Mouse (Mus musculus): ENCODE measurements at regions not wholly inside any gene's neighbourhood (a gene's known extent, or its start where the extent isn't known, plus 50 kb on each side); places are given as distances from the start of the nearest gene placed in this dataset.

- H3K27ac ChIP-seq (ENCODE audit: insufficient read depth, low read length): no peak overlapping the region
- DNase-seq: no peak
- no peaks in the 10 kb centered on the region for H3K4me1 ChIP-seq (ENCODE audit: control insufficient read depth, insufficient read depth, low read length)
- no peak overlapping the region for H3K4me3 ChIP-seq (replicated peaks; ENCODE audit: insufficient read depth, low read depth, low read length)
- 83% methylated on average over 4 of the region's 4 CpGs for WGBS
- H3K27me3 ChIP-seq (ENCODE audit: control insufficient read depth, insufficient read depth, low read length): no peaks in the 10 kb centered on the region
- TF ChIP-seq POLR2A (IDR thresholded peaks at IDR 0.05; ENCODE audit: borderline replicate concordance, insufficient read depth, low read length) (no peak), CTCF (IDR thresholded peaks at IDR 0.05; ENCODE audit: borderline replicate concordance, insufficient read depth, low read depth, low read length) (no peak)
Observed at GRCm38 (mm10) chr1:69470614-69471250, 216.3 kb downstream of the Ikzf2 start.

DNA sequence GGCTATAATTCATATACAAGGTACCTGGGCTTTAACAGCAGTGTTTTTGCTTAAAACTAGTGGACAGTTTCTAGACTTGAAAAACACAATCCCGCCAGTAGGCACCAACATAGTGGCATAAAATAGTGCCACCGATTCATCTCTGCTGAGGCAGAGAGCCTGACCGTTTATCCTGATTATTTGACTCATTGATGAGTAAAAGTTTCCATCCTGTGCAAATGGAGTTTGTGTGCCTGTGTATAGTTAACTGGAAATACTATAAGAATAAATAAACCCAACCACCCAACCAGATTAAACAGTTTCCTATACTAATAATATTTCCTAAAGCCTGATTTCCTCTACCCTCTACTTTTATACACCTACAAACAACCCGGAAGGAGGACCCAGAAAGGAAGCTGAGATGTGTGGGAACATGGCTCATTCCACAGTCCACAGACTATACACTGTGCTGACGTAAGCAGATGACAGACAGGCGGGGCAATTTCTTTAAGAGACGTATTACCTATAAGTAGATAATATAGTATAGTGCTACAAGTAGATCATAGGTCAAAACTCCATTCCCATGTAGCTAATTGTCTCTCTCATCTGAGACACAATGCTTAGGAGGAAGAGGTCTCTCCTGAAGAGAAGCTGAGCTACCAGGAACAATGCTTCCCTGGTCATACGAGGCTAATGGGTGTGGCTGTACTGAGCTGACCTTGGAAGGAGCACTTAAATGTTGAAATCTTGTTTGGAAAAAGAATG, 217.7 kb downstream of the Ikzf2 start:
- no peak overlapping the region for H3K4me3 ChIP-seq (replicated peaks; ENCODE audit: insufficient read depth, low read depth, low read length)
- DNase-seq: no peak
- no peak for TF ChIP-seq CTCF (IDR thresholded peaks at IDR 0.05; ENCODE audit: borderline replicate concordance, insufficient read depth, low read depth, low read length)
- TF ChIP-seq POLR2A (IDR thresholded peaks at IDR 0.05; ENCODE audit: borderline replicate concordance, insufficient read depth, low read length): no peak
- 89% methylated on average over 8 of the region's 8 CpGs for WGBS
- no peaks in the 10 kb centered on the region for H3K27me3 ChIP-seq (ENCODE audit: control insufficient read depth, insufficient read depth, low read length)
- no peak overlapping the region for H3K27ac ChIP-seq (ENCODE audit: insufficient read depth, low read length)
- no peaks in the 10 kb centered on the region for H3K4me1 ChIP-seq (ENCODE audit: control insufficient read depth, insufficient read depth, low read length)

- H3K27me3 ChIP-seq (ENCODE audit: control insufficient read depth, insufficient read depth, low read length): no peaks in the 10 kb centered on the region
- H3K4me1 ChIP-seq (ENCODE audit: control insufficient read depth, insufficient read depth, low read length): no peaks in the 10 kb centered on the region
- H3K27ac ChIP-seq (ENCODE audit: insufficient read depth, low read length): no peak overlapping the region
- DNase-seq: no peak
- 22% methylated on average over 5 of the region's 5 CpGs for WGBS
- TF ChIP-seq POLR2A (IDR thresholded peaks at IDR 0.05; ENCODE audit: borderline replicate concordance, insufficient read depth, low read length) (no peak), CTCF (IDR thresholded peaks at IDR 0.05; ENCODE audit: borderline replicate concordance, insufficient read depth, low read depth, low read length) (no peak)
- H3K4me3 ChIP-seq (replicated peaks; ENCODE audit: insufficient read depth, low read depth, low read length): no peak overlapping the region
Observed at GRCm38 (mm10) chr1:69466534-69467275, 220.3 kb downstream of the Ikzf2 start.

- DNase-seq: no peak
- TF ChIP-seq POLR2A (IDR thresholded peaks at IDR 0.05; ENCODE audit: borderline replicate concordance, insufficient read depth, low read length): no peak
- TF ChIP-seq CTCF (IDR thresholded peaks at IDR 0.05; ENCODE audit: borderline replicate concordance, insufficient read depth, low read depth, low read length): no peak
- WGBS: 69% methylated on average over 3 of the region's 3 CpGs
- Histone ChIP-seq H3K4me3 (replicated peaks; ENCODE audit: insufficient read depth, low read depth, low read length) (no peak overlapping the region), H3K4me1 (ENCODE audit: control insufficient read depth, insufficient read depth, low read length) (no peaks in the 10 kb centered on the region), H3K27ac (ENCODE audit: insufficient read depth, low read length) (no peak overlapping the region), H3K27me3 (ENCODE audit: control insufficient read depth, insufficient read depth, low read length) (no peaks in the 10 kb centered on the region)
Observed at GRCm38 (mm10) chr1:69461191-69461590, 225.9 kb downstream of the Ikzf2 start.

DNA sequence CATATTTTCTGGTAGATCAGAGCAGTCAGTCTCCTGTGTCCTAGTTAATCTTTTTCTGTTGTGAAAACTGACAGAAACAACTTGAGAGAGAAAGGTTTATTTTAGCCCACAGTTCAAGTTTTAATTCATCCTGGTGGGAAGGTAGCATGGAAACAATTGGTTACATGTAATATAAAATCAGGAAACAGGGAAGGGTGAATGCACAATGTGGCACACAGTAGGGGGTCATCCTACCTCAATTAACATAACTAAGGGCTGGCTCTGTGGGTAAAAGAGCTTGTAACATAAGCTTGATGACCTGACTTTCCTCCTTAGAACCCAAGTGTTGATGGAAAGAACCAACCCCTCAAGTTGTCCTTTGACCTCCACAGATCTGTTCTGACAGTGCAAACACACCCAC, 227.1 kb downstream of the Ikzf2 start:
- DNase-seq: no peak
- Histone ChIP-seq H3K27me3 (ENCODE audit: control insufficient read depth, insufficient read depth, low read length) (no peaks in the 10 kb centered on the region), H3K4me3 (replicated peaks; ENCODE audit: insufficient read depth, low read depth, low read length) (no peak overlapping the region), H3K4me1 (ENCODE audit: control insufficient read depth, insufficient read depth, low read length) (no peaks in the 10 kb centered on the region), H3K27ac (ENCODE audit: insufficient read depth, low read length) (no peak overlapping the region)
- TF ChIP-seq POLR2A (IDR thresholded peaks at IDR 0.05; ENCODE audit: borderline replicate concordance, insufficient read depth, low read length) (no peak), CTCF (IDR thresholded peaks at IDR 0.05; ENCODE audit: borderline replicate concordance, insufficient read depth, low read depth, low read length) (no peak)

DNA sequence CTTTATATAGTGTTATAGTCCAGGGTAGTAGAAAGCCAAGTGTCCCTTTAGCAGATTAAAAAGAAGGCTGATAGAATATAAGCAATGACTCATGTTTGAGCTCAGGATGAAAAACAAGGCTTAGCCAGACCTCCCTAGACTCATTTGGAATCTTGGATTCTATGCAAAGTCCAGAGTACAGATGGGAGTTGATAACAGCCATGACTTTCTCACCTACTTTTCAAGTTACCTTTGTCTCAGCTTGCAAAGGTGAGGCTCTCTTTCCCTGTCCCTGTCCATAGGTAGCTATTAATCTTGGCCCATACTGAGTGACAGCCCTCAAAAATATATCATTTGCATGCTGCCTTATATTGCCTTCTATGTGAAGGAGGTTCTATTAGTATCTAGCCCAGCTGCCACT, 229.6 kb downstream of the Ikzf2 start:
- TF ChIP-seq POLR2A (IDR thresholded peaks at IDR 0.05; ENCODE audit: borderline replicate concordance, insufficient read depth, low read length) (no peak), CTCF (IDR thresholded peaks at IDR 0.05; ENCODE audit: borderline replicate concordance, insufficient read depth, low read depth, low read length) (no peak)
- Histone ChIP-seq H3K4me1 (ENCODE audit: control insufficient read depth, insufficient read depth, low read length) (no peaks in the 10 kb centered on the region), H3K27ac (ENCODE audit: insufficient read depth, low read length) (no peak overlapping the region), H3K27me3 (ENCODE audit: control insufficient read depth, insufficient read depth, low read length) (no peaks in the 10 kb centered on the region), H3K4me3 (replicated peaks; ENCODE audit: insufficient read depth, low read depth, low read length) (no peak overlapping the region)
- DNase-seq: no peak

GRCm38 (mm10) chr1:69453991-69454390, 233.1 kb downstream of the Ikzf2 start:
- Histone ChIP-seq H3K4me3 (replicated peaks; ENCODE audit: insufficient read depth, low read depth, low read length) (no peak overlapping the region), H3K4me1 (ENCODE audit: control insufficient read depth, insufficient read depth, low read length) (no peaks in the 10 kb centered on the region), H3K27me3 (ENCODE audit: control insufficient read depth, insufficient read depth, low read length) (no peaks in the 10 kb centered on the region), H3K27ac (ENCODE audit: insufficient read depth, low read length) (no peak overlapping the region)
- WGBS: 75% methylated on average over 3 of the region's 3 CpGs
- DNase-seq: no peak
- TF ChIP-seq CTCF (IDR thresholded peaks at IDR 0.05; ENCODE audit: borderline replicate concordance, insufficient read depth, low read depth, low read length) (no peak), POLR2A (IDR thresholded peaks at IDR 0.05; ENCODE audit: borderline replicate concordance, insufficient read depth, low read length) (no peak)

GRCm38 (mm10) chr1:69452910-69453309, 234.1 kb downstream of the Ikzf2 start:
- no peaks in the 10 kb centered on the region for H3K27me3 ChIP-seq (ENCODE audit: control insufficient read depth, insufficient read depth, low read length)
- H3K4me3 ChIP-seq (replicated peaks; ENCODE audit: insufficient read depth, low read depth, low read length): no peak overlapping the region
- H3K27ac ChIP-seq (ENCODE audit: insufficient read depth, low read length): no peak overlapping the region
- no peak for TF ChIP-seq CTCF (IDR thresholded peaks at IDR 0.05; ENCODE audit: borderline replicate concordance, insufficient read depth, low read depth, low read length)
- no peak for TF ChIP-seq POLR2A (IDR thresholded peaks at IDR 0.05; ENCODE audit: borderline replicate concordance, insufficient read depth, low read length)
- DNase-seq: no peak
- no peaks in the 10 kb centered on the region for H3K4me1 ChIP-seq (ENCODE audit: control insufficient read depth, insufficient read depth, low read length)

Data from cerebellum, adult 2 months (tissue).